ENCODE assay signal across 14 mouse cellular contexts in the genomic region with DNA sequence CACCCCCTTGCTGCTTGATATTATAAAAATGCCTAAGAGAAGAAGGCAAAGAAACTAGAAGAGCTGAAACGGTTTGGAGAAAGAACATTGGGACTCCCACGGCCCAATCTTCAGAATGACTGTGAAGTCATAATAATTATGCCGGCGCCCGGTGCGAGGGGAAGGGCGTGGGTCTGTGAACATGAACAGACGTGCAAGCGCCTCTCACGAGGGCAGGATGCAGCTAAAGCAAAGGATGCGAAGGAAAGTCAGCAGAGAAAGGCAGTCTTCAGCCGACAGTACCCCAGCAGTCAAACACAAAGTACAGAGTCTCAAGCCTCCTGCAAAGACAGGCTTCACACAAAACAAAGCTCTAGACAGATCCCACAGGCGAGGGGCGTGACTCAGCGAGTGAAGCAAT. TPM values are rescaled to one million over a fixed set of nuclear protein-coding genes. Genes with fewer than 3 reads are reported as not detected.
DNase-seq lines count a peak whose midpoint lies in the region; ATAC-seq lines count a peak whose summit lies in the region.
"Had no signal": no experiment of that assay in that cellular context is flagged by ENCODE, and none has a peak within 500 bp of the region (broad histone marks: within the 10 kb centered on the region; RNA-seq: fewer than 3 reads in every experiment).

No protein-coding gene starts in this region.

- no peak for DNase-seq in hindbrain, embryonic 10.5 days (ENCODE audit: low spot score)
- no peak for DNase-seq in hindbrain, embryonic 11.5 days (ENCODE audit: low spot score)
- DNase-seq in lung, postnatal 14 days = peak; percentile 27
- no peak for DNase-seq in lung, postnatal 25 days (ENCODE audit: low spot score)
- peak; percentile 66 for DNase-seq in CD4-positive helper T cell, adult 2 months (ENCODE audit: low read depth, low spot score)
- peak; percentile 76 for DNase-seq in brain, adult 2 months (ENCODE audit: low read depth, low spot score)
- DNase-seq: cerebellum, postnatal 14 days; kidney, adult 18-20 months; thymus, postnatal 36 days had no signal

- peaks cover 3% of the 10 kb centered on the region; the same call in 1 of the 2 replicates for H3K36me3 ChIP-seq in hindbrain, embryonic 10.5 days
- no peaks in the 10 kb centered on the region for H3K36me3 ChIP-seq in hindbrain, embryonic 11.5 days (ENCODE audit: control insufficient read depth, insufficient read depth, low read length)
- H3K36me3 ChIP-seq: limb, embryonic 15.5 days; lung, embryonic 15.5 days; midbrain, embryonic 12.5 days had no signal

- peaks cover 98% of the 10 kb centered on the region for H3K4me1 ChIP-seq in hindbrain, embryonic 10.5 days (replicated peaks)
- H3K4me1 ChIP-seq in hindbrain, embryonic 11.5 days (replicated peaks; ENCODE audit: control insufficient read depth, insufficient read depth, low read length) = peaks cover 33% of the 10 kb centered on the region

- 72% methylated on average over 15 of the region's 15 CpGs for WGBS in hindbrain, embryonic 10.5 days
- WGBS in hindbrain, embryonic 11.5 days = 78% methylated on average over 15 of the region's 15 CpGs

- no peaks in the 10 kb centered on the region for H3K9me3 ChIP-seq in hindbrain, embryonic 10.5 days
- no peaks in the 10 kb centered on the region for H3K9me3 ChIP-seq in hindbrain, embryonic 11.5 days (ENCODE audit: control insufficient read depth, low read length)
- H3K9me3 ChIP-seq: limb, embryonic 15.5 days; lung, embryonic 15.5 days; midbrain, embryonic 12.5 days had no signal

- no peak overlapping the region for H3K4me3 ChIP-seq in hindbrain, embryonic 10.5 days
- H3K4me3 ChIP-seq in hindbrain, embryonic 11.5 days (ENCODE audit: low read depth, low read length) = no peak overlapping the region
- H3K4me3 ChIP-seq: limb, embryonic 15.5 days; lung, embryonic 15.5 days; midbrain, embryonic 12.5 days had no signal

- no peak for ATAC-seq in hindbrain, embryonic 11.5 days (ENCODE audit: low FRiP score)
- ATAC-seq in monocyte, adult 5-6 weeks (replicated peaks; ENCODE audit: insufficient number of reproducible peaks, low FRiP score, low TSS enrichment, poor library complexity, severe bottlenecking) = no peak
- ATAC-seq in erythroblast, adult 5-6 weeks (replicated peaks; ENCODE audit: low FRiP score, poor library complexity, severe bottlenecking) = no peak

- H3K27ac ChIP-seq in hindbrain, embryonic 10.5 days = peak overlapping the region; percentile 92
- no peak overlapping the region for H3K27ac ChIP-seq in hindbrain, embryonic 11.5 days (ENCODE audit: low read depth, low read length)
- H3K27ac ChIP-seq: limb, embryonic 15.5 days; lung, embryonic 15.5 days had no signal

- H3K9ac ChIP-seq in hindbrain, embryonic 11.5 days (ENCODE audit: low read depth, low read length) = no peak overlapping the region
- H3K9ac ChIP-seq: limb, embryonic 15.5 days; lung, embryonic 15.5 days; midbrain, embryonic 12.5 days had no signal

- no peaks in the 10 kb centered on the region for H3K27me3 ChIP-seq in hindbrain, embryonic 10.5 days (ENCODE audit: insufficient read depth, poor library complexity, severe bottlenecking)
- H3K27me3 ChIP-seq in hindbrain, embryonic 11.5 days (ENCODE audit: control insufficient read depth, insufficient read depth, low read length) = no peaks in the 10 kb centered on the region
- H3K27me3 ChIP-seq: limb, embryonic 15.5 days; lung, embryonic 15.5 days; midbrain, embryonic 12.5 days had no signal

- no peak overlapping the region for H3K4me2 ChIP-seq in hindbrain, embryonic 11.5 days (replicated peaks; ENCODE audit: low read depth, low read length)
- H3K4me2 ChIP-seq: limb, embryonic 15.5 days; lung, embryonic 15.5 days; midbrain, embryonic 12.5 days had no signal

RNA-seq across cellular contexts. Expression of gene Prex1, which starts 49.1 kb away (rescaled TPM):
- 36.8 and 44.1 TPM in 2 replicates for polyA plus RNA-seq in hindbrain, embryonic 10.5 days (2016; fragmentation: Nextera tagmentation; extraction: Ambion mirVana)
- 20.9 and 21.7 TPM in 2 replicates for polyA plus RNA-seq in hindbrain, embryonic 11.5 days (2014; fragmentation: Nextera tagmentation; extraction: Ambion mirVana)
- 118 to 236 TPM (median 124 TPM) in 3 replicates for total RNA-seq in monocyte, adult 5-6 weeks (2017)
- total RNA-seq in erythroblast, adult 5-6 weeks (2015; ENCODE audit: low replicate concordance) = 15.9 and 26.5 TPM in 2 replicates
- total RNA-seq in erythroblast, adult 5-6 weeks (2017; ENCODE audit: low replicate concordance) = 19.8 and 35.4 TPM in 2 replicates

Comparison
In these comparisons a context has a peak if more than half of its experiments do, and no peak if none do; other contexts are left out.
1. DNase-seq: peak in lung, postnatal 14 days (single experiment), CD4-positive helper T cell, adult 2 months (single experiment) and brain, adult 2 months (single experiment); none in hindbrain, embryonic 10.5 days (single experiment), hindbrain, embryonic 11.5 days (single experiment) and lung, postnatal 25 days (single experiment).